Mouse (Mus musculus) limb, embryonic 10.5 days (tissue): ENCODE measurements at regions not wholly inside any gene's neighbourhood (a gene's known extent, or its start where the extent isn't known, plus 50 kb on each side); places are given as distances from the start of the nearest gene placed in this dataset.

ENCODE experiments used
- DNase-seq: peaks from one replicate; pipeline ENCODE4 v3.0.0-alpha.2; 2017; ENCODE audit warnings: low spot score
- H3K27ac ChIP-seq: fragments of 300-500 bp; sonication (generic); 2 replicates; pipeline ENCODE4 v1.5.1; 2016; ENCODE audit warnings: mild to moderate bottlenecking
- H3K27me3 ChIP-seq: fragments of 300-500 bp; sonication (generic); 2 replicates; pipeline ENCODE4 v1.6.1; 2016; ENCODE audit warnings: low read depth, mild to moderate bottlenecking; ENCODE audit not compliant: poor library complexity, severe bottlenecking
- H3K36me3 ChIP-seq: fragments of 300-500 bp; sonication (generic); 2 replicates; pipeline ENCODE4 v1.6.1; 2016; ENCODE audit warnings: mild to moderate bottlenecking, moderate library complexity
- H3K4me1 ChIP-seq: fragments of 300-500 bp; sonication (generic); 2 replicates; pipeline ENCODE4 v1.6.1; 2016
- H3K4me3 ChIP-seq: fragments of 300-500 bp; sonication (generic); 2 replicates; pipeline ENCODE4 v1.5.1; 2016; ENCODE audit warnings: mild to moderate bottlenecking, moderate library complexity
- H3K9me3 ChIP-seq: fragments of 300-500 bp; sonication (generic); replicated peaks from 2 replicates; pipeline ENCODE4 v1.6.1; 2016; ENCODE audit warnings: mild to moderate bottlenecking
- WGBS: fragments of 180-500 bp; shearing (Covaris S2); methylation state at CpG from one replicate; pipeline ENCODE4 v1.1.7; 2016; 5-methylcytosine and 5-hydroxymethylcytosine counted together

DNA sequence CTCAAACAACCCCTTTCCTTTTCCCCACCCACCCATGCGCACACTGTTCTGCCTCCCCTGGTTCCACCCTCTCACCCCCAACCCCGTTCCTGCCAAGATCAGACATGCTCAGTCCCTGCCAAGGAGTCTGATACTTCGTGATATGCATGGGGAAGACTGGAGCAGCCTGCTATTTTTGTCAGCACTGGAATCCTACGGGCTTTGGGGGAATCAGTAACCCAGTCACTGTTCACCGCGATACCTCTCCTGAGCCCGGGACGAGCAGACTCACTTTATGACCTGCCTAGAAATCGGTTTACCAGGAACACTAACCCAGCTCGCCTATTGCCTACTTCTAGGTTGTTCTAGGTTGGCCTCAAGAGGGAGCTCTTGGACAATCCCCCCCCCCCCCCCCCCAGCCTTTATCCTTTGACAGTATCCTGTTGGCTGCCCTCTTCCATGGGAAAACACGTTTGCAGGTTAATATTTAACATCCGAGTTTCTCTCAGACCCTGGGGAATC, 110.2 kb downstream of the Ddx11 start:
- no peak overlapping the region for H3K27ac ChIP-seq
- H3K4me1 ChIP-seq = peaks cover 11% of the 10 kb centered on the region
- H3K36me3 ChIP-seq = no peaks in the 10 kb centered on the region
- H3K4me3 ChIP-seq = no peak overlapping the region
- no peaks in the 10 kb centered on the region for H3K9me3 ChIP-seq
- no peaks in the 10 kb centered on the region; the same call in 1 of the 2 replicates for H3K27me3 ChIP-seq
- no peak for DNase-seq
- 56% methylated on average over 12 of the region's 12 CpGs for WGBS

DNA sequence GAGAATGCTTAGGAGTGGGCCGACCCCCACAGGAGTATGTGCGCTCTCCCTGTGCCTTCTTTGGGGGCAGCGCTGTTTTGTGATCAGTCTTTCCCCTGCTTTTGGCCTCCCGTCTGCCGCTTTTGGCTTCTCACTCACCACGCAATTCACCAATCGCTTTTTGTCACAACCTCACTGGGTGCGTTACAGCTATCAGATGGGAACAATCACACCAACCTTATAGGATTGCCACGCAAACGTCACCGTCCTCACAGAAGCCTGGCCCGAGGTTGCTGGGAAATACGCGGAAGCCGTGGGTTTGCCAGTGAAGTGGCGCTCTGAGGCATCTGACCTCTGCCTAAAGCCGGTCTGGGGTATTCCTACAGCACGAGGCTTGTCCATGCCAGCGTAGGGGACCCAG, 111.1 kb downstream of the Ddx11 start:
- H3K27me3 ChIP-seq = no peaks in the 10 kb centered on the region; the same call in 1 of the 2 replicates
- no peak overlapping the region for H3K27ac ChIP-seq
- no peak for DNase-seq
- H3K9me3 ChIP-seq = no peaks in the 10 kb centered on the region
- peaks cover 11% of the 10 kb centered on the region for H3K4me1 ChIP-seq
- no peaks in the 10 kb centered on the region for H3K36me3 ChIP-seq
- 82% methylated on average over 19 of the region's 19 CpGs for WGBS
- no peak overlapping the region for H3K4me3 ChIP-seq

DNA sequence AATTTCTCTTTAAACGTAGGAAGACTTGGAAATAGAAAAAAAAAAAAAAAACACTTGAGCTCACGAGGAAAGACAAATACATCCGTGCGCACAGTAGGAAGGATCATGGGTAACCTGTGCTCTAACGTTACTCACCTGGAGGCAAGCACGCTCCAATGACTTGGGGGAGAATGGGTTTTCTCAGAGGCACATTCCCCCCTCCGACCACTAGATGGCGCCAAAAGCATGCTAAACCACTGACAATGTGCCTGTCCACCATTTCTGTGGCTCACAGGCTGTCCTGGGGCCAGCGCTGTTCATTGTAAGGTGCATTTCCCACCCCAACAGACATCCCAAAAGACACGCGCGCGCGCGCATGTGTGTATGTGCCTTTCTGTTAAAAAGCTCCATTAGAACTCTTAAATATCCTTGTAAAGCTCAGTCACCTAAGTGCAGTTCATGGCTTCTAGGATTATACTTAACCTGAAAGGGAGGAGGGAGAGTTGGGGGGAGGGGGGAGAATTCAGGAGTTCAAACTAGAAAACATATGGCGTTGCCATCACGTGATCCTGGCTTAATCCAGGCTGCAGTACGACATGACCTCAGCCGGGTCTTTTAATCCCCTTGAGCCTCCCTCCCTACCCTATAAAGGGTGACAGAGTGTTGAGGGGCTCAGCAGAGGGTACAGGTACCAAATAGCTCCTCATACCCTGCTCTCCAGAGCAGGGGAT, 111.9 kb downstream of the Ddx11 start:
- Histone ChIP-seq H3K4me3 (peak overlapping the region; percentile 22), H3K27ac (no peak overlapping the region), H3K4me1 (peaks cover 11% of the 10 kb centered on the region), H3K36me3 (no peaks in the 10 kb centered on the region), H3K9me3 (no peaks in the 10 kb centered on the region), H3K27me3 (no peaks in the 10 kb centered on the region; the same call in 1 of the 2 replicates)
- DNase-seq = peak; percentile 95
- WGBS = 5% methylated on average over 19 of the region's 19 CpGs

DNA sequence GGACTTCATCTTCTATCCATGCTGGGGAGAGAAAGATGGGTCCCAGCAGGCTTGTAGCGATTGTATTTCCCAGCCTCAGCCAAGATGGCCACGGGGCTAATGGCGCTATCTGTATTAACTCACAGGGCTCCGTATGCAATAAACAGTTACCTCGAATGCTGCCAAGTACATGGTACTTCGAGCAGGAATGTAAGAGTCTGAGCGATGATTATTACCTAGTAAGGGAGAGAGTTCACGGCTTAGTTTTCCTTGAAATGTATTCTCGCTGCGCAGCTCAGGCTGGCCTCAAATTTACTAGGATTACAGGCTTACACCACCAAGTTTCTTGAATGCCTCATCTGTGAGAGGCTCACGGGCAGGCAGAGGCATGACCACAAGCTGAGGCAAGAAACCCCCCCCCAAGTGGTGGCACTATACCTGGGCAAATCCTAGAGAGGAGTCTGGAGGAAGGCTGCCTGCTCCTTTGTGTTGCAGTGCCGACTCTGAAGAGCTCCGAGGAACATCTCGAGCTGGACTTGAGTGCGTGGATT, 112.6 kb downstream of the Ddx11 start:
- WGBS = 88% methylated on average over 15 of the region's 15 CpGs
- DNase-seq = no peak
- peaks cover 11% of the 10 kb centered on the region for H3K4me1 ChIP-seq
- no peaks in the 10 kb centered on the region for H3K9me3 ChIP-seq
- H3K27ac ChIP-seq = peak overlapping the region; percentile 17; the same call in 1 of the 2 replicates
- H3K36me3 ChIP-seq = no peaks in the 10 kb centered on the region
- H3K4me3 ChIP-seq = no peak overlapping the region
- no peaks in the 10 kb centered on the region; the same call in 1 of the 2 replicates for H3K27me3 ChIP-seq

DNA sequence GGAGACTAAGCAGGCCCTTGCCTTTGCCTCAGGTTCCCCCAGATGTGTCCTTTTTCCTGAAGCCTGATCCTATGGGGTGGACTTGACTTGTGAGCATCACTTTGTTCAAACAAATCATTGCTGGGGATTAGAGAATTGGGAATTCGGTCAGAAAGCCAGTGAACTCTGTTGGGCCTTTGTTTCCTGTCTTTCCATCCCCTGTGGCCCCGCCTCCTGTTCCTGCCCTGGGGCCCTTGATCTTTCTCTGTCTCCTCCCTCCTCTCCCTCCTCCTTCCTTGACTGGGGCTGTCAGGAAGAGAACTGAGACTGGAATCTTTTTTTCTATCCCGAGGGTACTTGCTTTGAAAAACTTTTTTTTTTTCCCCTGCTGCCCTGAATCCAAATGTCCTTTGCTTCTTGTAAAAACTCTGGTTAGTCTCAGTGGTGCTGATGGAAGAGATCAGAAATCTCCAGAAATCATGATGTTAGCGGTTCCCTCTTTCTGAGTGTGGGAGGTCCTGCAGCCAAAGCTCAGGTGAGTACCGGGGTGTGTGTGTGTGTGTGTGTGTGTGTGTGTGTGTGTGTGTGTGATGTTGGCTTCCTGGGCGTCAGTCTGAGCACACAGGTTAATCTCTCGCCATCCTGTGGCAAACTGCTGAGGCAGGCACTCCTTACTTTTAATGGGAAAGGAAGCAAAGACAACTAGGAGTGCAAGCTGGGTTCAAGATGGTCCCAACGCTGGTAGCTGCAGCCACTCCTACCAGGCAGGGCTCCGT, 118.7 kb downstream of the Ddx11 start:
- no peaks in the 10 kb centered on the region for H3K27me3 ChIP-seq
- H3K4me1 ChIP-seq = peaks cover 20% of the 10 kb centered on the region
- WGBS = 17% methylated on average over 9 of the region's 9 CpGs
- H3K4me3 ChIP-seq = peak overlapping the region; percentile 13
- no peaks in the 10 kb centered on the region for H3K36me3 ChIP-seq
- H3K27ac ChIP-seq = peak overlapping the region; percentile 86
- H3K9me3 ChIP-seq = no peaks in the 10 kb centered on the region
- DNase-seq = peak; percentile 64

DNA sequence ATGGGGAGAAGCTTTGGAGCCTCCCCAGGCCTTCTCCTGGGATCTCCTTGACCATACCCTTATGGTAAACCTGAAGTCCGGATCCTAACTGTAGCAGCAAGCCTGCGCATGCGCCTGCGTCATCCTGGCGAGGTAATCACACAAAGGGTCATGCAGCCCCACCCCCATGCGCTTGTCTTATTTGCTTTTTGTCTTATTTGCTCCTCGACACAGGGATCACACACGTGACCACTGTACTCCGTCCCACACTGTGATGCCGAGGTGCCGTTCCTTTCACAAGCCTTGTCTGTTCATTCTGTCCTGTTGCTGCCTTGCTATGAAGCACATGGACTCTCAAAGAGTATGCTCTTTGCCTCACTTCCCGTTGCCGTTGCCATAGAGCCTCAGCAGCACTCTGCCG, 120.9 kb downstream of the Ddx11 start:
- Histone ChIP-seq H3K27ac (no peak overlapping the region), H3K27me3 (no peaks in the 10 kb centered on the region), H3K4me1 (peaks cover 16% of the 10 kb centered on the region), H3K4me3 (no peak overlapping the region), H3K9me3 (no peaks in the 10 kb centered on the region), H3K36me3 (no peaks in the 10 kb centered on the region)
- 94% methylated on average over 14 of the region's 14 CpGs for WGBS
- no peak for DNase-seq

DNA sequence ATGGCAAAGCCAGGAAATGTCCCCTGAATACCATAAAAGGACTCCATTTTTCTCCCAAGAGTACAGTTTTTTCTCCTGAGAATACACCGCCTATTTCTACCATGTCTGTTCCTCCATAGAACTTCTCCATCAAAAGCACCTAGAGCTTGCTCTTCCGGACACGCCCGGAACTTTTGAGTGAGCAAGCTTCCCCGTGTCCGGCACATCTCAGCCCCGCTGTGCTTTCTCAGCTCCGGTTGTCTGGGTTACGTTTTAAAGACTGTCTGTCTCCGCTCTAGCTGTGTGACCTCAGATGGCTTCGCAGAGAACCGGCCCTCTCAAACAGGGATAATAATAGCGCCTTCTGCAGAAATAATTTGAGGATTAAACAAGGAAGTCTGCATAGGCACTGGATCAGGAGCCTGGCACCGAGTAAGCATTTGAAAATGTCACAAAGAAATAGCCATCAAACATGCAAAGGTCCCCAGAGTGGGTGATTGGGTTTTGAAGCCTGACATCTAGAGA, 122.8 kb downstream of the Ddx11 start:
- no peak for DNase-seq
- Histone ChIP-seq H3K36me3 (no peaks in the 10 kb centered on the region), H3K27me3 (no peaks in the 10 kb centered on the region), H3K27ac (no peak overlapping the region), H3K4me3 (no peak overlapping the region), H3K4me1 (peaks cover 16% of the 10 kb centered on the region), H3K9me3 (no peaks in the 10 kb centered on the region)
- WGBS = 86% methylated on average over 14 of the region's 14 CpGs

DNA sequence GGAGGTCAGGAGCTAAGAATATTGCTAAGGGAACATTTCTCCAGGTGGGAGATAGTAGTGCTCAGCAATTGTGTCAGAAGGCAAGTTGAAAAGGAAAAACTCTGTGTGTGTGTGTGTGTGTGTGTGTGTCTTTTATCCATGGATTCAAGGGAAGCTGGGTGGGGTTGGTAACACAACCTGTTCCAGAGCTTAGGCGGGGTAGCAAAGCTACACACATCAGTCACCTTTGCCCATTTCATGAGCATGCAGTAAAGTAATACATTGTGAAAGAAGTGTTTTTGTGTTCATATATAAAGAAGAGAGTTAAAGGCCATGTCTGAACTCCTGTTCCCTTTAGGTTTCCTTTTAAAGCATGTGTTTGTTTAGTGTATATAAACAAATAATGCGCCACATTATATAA, 128.2 kb downstream of the Ddx11 start:
- Histone ChIP-seq H3K4me1 (no peaks in the 10 kb centered on the region; the same call in 1 of the 2 replicates), H3K27me3 (no peaks in the 10 kb centered on the region), H3K27ac (no peak overlapping the region), H3K4me3 (no peak overlapping the region), H3K9me3 (no peaks in the 10 kb centered on the region), H3K36me3 (no peaks in the 10 kb centered on the region)
- 97% methylated on average over 2 of the region's 2 CpGs for WGBS
- DNase-seq = no peak

DNA sequence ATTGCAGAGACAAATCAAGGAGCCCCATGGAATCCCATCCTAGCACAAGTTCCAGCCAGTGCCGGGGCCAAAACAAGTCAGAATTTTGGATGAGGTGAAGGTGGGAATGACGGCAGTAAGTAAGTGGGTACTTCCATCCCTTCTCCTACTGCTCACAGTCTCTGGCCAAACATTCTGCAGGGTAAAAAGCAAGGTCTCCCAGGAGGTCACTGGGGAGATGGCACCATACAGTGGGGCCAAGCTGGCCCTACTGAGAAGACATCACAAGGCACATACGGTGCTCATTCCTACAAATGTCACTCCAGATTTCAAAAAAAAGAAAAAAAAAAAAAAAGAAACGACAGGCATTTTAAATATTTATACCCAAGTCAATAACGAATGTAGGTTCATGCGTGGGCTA, 129.6 kb downstream of the Ddx11 start:
- H3K27ac ChIP-seq = no peak overlapping the region
- H3K36me3 ChIP-seq = no peaks in the 10 kb centered on the region
- 91% methylated on average over 6 of the region's 6 CpGs for WGBS
- H3K9me3 ChIP-seq = no peaks in the 10 kb centered on the region
- H3K27me3 ChIP-seq = no peaks in the 10 kb centered on the region
- DNase-seq = no peak
- H3K4me3 ChIP-seq = no peak overlapping the region
- no peaks in the 10 kb centered on the region; the same call in 1 of the 2 replicates for H3K4me1 ChIP-seq

DNA sequence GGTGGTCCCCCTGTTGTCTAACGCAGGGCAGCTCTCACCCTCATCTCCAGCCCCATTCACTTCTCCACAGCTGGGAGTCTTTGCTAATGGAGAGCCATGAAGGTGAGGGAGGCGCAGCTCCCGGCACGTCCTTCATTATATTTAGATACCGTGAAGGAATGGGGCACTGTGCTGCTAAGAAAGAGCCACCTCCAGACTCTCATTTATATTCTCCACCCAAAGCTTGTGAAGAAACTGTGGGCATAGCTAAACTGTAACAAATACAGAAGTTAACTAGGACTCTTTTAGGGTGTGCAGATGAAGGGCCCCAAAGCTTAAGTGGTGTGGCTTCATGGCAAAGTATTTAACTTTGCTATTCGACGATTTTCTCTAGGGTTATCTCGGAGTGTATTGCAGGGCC, 136.4 kb downstream of the Ddx11 start:
- no peak overlapping the region for H3K27ac ChIP-seq
- H3K36me3 ChIP-seq = no peaks in the 10 kb centered on the region
- H3K4me1 ChIP-seq = 0 out of 2 replicates have a peak, but pooled peaks cover 2% of the 10 kb centered on the region
- no peak for DNase-seq
- WGBS = 78% methylated on average over 8 of the region's 8 CpGs
- H3K27me3 ChIP-seq = no peaks in the 10 kb centered on the region
- H3K4me3 ChIP-seq = no peak overlapping the region
- H3K9me3 ChIP-seq = no peaks in the 10 kb centered on the region

DNA sequence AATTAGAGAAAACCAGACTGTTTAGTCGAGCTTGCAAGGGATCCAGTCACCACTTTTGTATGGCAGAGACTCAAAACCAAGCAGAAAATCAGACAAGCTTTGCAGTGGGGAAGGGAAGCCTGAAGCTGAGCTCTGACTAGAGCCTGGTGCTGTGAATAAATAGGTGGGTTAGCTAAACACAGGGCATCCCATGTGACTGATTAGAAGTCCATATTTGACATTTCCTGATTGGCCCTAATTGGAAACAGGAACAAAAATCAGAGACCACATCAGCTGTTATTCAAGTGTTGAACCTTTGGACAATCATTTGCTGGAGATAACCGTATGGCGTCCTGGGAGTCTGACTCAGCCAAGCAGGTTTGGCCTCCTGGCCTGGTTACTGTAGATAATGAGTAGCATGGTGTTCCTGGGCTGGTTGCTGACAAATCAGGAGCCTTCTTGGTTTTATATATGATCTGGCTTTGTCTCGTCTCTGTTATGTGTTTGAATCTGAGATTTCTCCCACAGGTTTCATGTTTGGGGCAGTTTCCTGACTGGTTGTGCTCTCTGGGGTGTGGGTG, 139.4 kb downstream of the Ddx11 start:
- Histone ChIP-seq H3K9me3 (no peaks in the 10 kb centered on the region), H3K4me1 (0 out of 2 replicates have a peak, but pooled peaks cover 2% of the 10 kb centered on the region), H3K27me3 (no peaks in the 10 kb centered on the region), H3K27ac (no peak overlapping the region), H3K4me3 (no peak overlapping the region), H3K36me3 (no peaks in the 10 kb centered on the region)
- WGBS = 72% methylated on average over 4 of the region's 4 CpGs
- DNase-seq = no peak

DNA sequence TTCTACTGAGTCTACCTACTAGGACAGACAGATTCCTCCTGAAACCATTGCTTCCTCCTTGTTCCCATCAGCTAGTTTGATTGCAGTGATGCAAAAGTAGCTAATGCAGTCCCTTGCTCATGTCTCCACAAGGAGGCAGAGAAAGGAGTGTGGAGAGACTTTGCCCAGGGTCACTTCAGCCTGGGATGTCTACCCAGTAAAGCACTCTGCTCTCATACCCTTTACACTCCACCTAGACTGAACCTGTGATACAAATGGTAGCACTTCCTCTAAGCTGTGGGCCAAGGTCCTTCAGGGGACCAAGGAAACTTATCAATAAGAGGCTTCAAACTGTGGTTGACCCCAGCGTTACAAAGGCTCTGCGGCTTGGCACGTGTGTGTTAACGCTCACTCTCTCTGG, 140.1 kb downstream of the Ddx11 start:
- WGBS = 88% methylated on average over 4 of the region's 4 CpGs

More for the DNA sequence above, 140.1 kb downstream of the Ddx11 start:
- 0 out of 2 replicates have a peak, but pooled peaks cover 2% of the 10 kb centered on the region for H3K4me1 ChIP-seq
- no peaks in the 10 kb centered on the region for H3K27me3 ChIP-seq
- no peaks in the 10 kb centered on the region for H3K9me3 ChIP-seq
- H3K4me3 ChIP-seq = no peak overlapping the region
- no peak for DNase-seq
- H3K36me3 ChIP-seq = no peaks in the 10 kb centered on the region
- no peak overlapping the region for H3K27ac ChIP-seq
